ENCODE assay signal across 22 mouse cellular contexts in genomic region chr17:29147273-29147672, GRCm38 (mm10). TPM values are rescaled to one million over a fixed set of nuclear protein-coding genes. Genes with fewer than 3 reads are reported as not detected.
DNase-seq lines count a peak whose midpoint lies in the region; ATAC-seq lines count a peak whose summit lies in the region.
"Had no signal": no experiment of that assay in that cellular context is flagged by ENCODE, and none has a peak within 500 bp of the region (broad histone marks: within the 10 kb centered on the region; RNA-seq: fewer than 3 reads in every experiment).

No protein-coding gene starts in this region.

- no peak overlapping the region for H3K9ac ChIP-seq in midbrain, embryonic 16.5 days (ENCODE audit: low read depth, low read length)
- no peak overlapping the region for H3K9ac ChIP-seq in liver, embryonic 12.5 days
- H3K9ac ChIP-seq: embryonic facial prominence, embryonic 12.5 days; embryonic facial prominence, embryonic 15.5 days; forebrain, postnatal 0 days; heart, embryonic 13.5 days; hindbrain, embryonic 12.5 days; hindbrain, embryonic 15.5 days had no signal

- H3K27me3 ChIP-seq in heart, embryonic 10.5 days (ENCODE audit: insufficient read depth, poor library complexity, severe bottlenecking), result no peaks in the 10 kb centered on the region
- no peaks in the 10 kb centered on the region for H3K27me3 ChIP-seq in midbrain, embryonic 10.5 days (ENCODE audit: low read depth, poor library complexity, severe bottlenecking)
- H3K27me3 ChIP-seq in midbrain, embryonic 16.5 days (ENCODE audit: control insufficient read depth, insufficient read depth, low read depth, low read length), result no peaks in the 10 kb centered on the region
- H3K27me3 ChIP-seq in liver, embryonic 12.5 days (replicated peaks), result no peaks in the 10 kb centered on the region
- H3K27me3 ChIP-seq: embryonic facial prominence, embryonic 15.5 days; heart, embryonic 13.5 days; hindbrain, embryonic 12.5 days; hindbrain, embryonic 15.5 days; Patski had no signal

- no peak for ATAC-seq in midbrain, embryonic 16.5 days
- no peak for ATAC-seq in frontal cortex, adult (ENCODE audit: low TSS enrichment)
- no peak for ATAC-seq in liver, embryonic 12.5 days
- ATAC-seq: forebrain, embryonic 14.5 days; forebrain, postnatal 0 days; Patski had no signal

- no peak overlapping the region for H3K4me2 ChIP-seq in midbrain, embryonic 16.5 days (ENCODE audit: low read length)
- H3K4me2 ChIP-seq in liver, embryonic 12.5 days, result no peak overlapping the region
- H3K4me2 ChIP-seq: embryonic facial prominence, embryonic 12.5 days; embryonic facial prominence, embryonic 15.5 days; heart, embryonic 13.5 days; hindbrain, embryonic 12.5 days; hindbrain, embryonic 15.5 days had no signal

- peak overlapping the region; percentile 43; the same call in 1 of the 2 replicates for H3K27ac ChIP-seq in heart, embryonic 10.5 days
- H3K27ac ChIP-seq in midbrain, embryonic 10.5 days (replicated peaks), result 0 out of 2 replicates have a peak overlapping the region, but pooled peaks have one; percentile 13
- no peak overlapping the region for H3K27ac ChIP-seq in midbrain, embryonic 16.5 days (ENCODE audit: low read length)
- no peak overlapping the region for H3K27ac ChIP-seq in liver, embryonic 12.5 days
- H3K27ac ChIP-seq: embryonic facial prominence, embryonic 12.5 days; embryonic facial prominence, embryonic 15.5 days; heart, embryonic 13.5 days; hindbrain, embryonic 12.5 days; hindbrain, embryonic 15.5 days had no signal

- no peaks in the 10 kb centered on the region for H3K9me3 ChIP-seq in heart, embryonic 10.5 days
- peaks cover 9% of the 10 kb centered on the region for H3K9me3 ChIP-seq in midbrain, embryonic 10.5 days (replicated peaks)
- no peaks in the 10 kb centered on the region for H3K9me3 ChIP-seq in midbrain, embryonic 16.5 days (replicated peaks; ENCODE audit: control insufficient read depth, low read length, poor library complexity, severe bottlenecking)
- no peaks in the 10 kb centered on the region for H3K9me3 ChIP-seq in liver, embryonic 12.5 days (replicated peaks)
- H3K9me3 ChIP-seq: embryonic facial prominence, embryonic 15.5 days; heart, embryonic 13.5 days; hindbrain, embryonic 15.5 days had no signal

- no peak for DNase-seq in heart, embryonic 10.5 days (ENCODE audit: low spot score)
- no peak for DNase-seq in heart, adult 11 months
- DNase-seq in midbrain, embryonic 10.5 days (ENCODE audit: low spot score), result no peak
- DNase-seq in thymus, postnatal 0 days (ENCODE audit: low spot score), result peak; percentile 51
- DNase-seq in thymus, adult 18-20 months, result no peak
- DNase-seq: cerebellum, adult 11 months; cerebellum, adult 2 months; cerebellum, adult 9-11 months; cerebellum, postnatal 25 days; forebrain, postnatal 0 days; gastrocnemius, postnatal 10 days; gastrocnemius, postnatal 36 days had no signal

- WGBS in heart, embryonic 10.5 days, result 69% methylated on average over 14 of the region's 14 CpGs
- 84% methylated on average over 14 of the region's 14 CpGs for WGBS in midbrain, embryonic 10.5 days
- 83% methylated on average over 14 of the region's 14 CpGs for WGBS in midbrain, embryonic 16.5 days
- 64% methylated on average over 14 of the region's 14 CpGs for WGBS in liver, embryonic 12.5 days (ENCODE audit: insufficient replicate concordance)

- no peaks in the 10 kb centered on the region for H3K36me3 ChIP-seq in heart, embryonic 10.5 days
- no peaks in the 10 kb centered on the region for H3K36me3 ChIP-seq in midbrain, embryonic 10.5 days
- no peaks in the 10 kb centered on the region for H3K36me3 ChIP-seq in midbrain, embryonic 16.5 days (ENCODE audit: control insufficient read depth, insufficient read depth, low read length)
- H3K36me3 ChIP-seq in liver, embryonic 12.5 days, result no peaks in the 10 kb centered on the region
- H3K36me3 ChIP-seq: embryonic facial prominence, embryonic 12.5 days; embryonic facial prominence, embryonic 15.5 days; heart, embryonic 13.5 days; hindbrain, embryonic 12.5 days; hindbrain, embryonic 15.5 days had no signal

- no peak overlapping the region for H3K4me3 ChIP-seq in heart, embryonic 10.5 days
- H3K4me3 ChIP-seq in midbrain, embryonic 10.5 days, result no peak overlapping the region
- no peak overlapping the region for H3K4me3 ChIP-seq in midbrain, embryonic 16.5 days (ENCODE audit: low read depth, low read length)
- H3K4me3 ChIP-seq in liver, embryonic 12.5 days, result no peak overlapping the region
- H3K4me3 ChIP-seq: embryonic facial prominence, embryonic 12.5 days; embryonic facial prominence, embryonic 15.5 days; heart, embryonic 13.5 days; hindbrain, embryonic 12.5 days; hindbrain, embryonic 15.5 days had no signal

- H3K4me1 ChIP-seq in heart, embryonic 10.5 days, result peaks cover 26% of the 10 kb centered on the region
- H3K4me1 ChIP-seq in midbrain, embryonic 10.5 days, result peaks cover 14% of the 10 kb centered on the region
- no peaks in the 10 kb centered on the region for H3K4me1 ChIP-seq in midbrain, embryonic 16.5 days (ENCODE audit: control insufficient read depth, insufficient read depth, low read length)
- H3K4me1 ChIP-seq in liver, embryonic 12.5 days, result 0 out of 2 replicates have a peak, but pooled peaks cover 6% of the 10 kb centered on the region
- H3K4me1 ChIP-seq: embryonic facial prominence, embryonic 12.5 days; hindbrain, embryonic 15.5 days had no signal

RNA-seq across cellular contexts. Expression of gene Rab44, which starts 33.3 kb away (rescaled TPM):
- 0.23 and 0.48 TPM in 2 replicates for polyA plus RNA-seq in heart, embryonic 10.5 days (2016; fragmentation: Nextera tagmentation; extraction: Ambion mirVana)
- polyA plus RNA-seq in midbrain, embryonic 10.5 days (2016; fragmentation: Nextera tagmentation; extraction: Ambion mirVana), result 0.06 and 0.47 TPM in 2 replicates
- polyA plus RNA-seq in midbrain, embryonic 16.5 days (2015; fragmentation: Nextera tagmentation; extraction: Ambion mirVana), result 0.08 and 0.17 TPM in 2 replicates
- 4.9 and 5.4 TPM in 2 replicates for polyA plus RNA-seq in thymus, postnatal 0 days (2015; fragmentation: Nextera tagmentation; extraction: Ambion mirVana)
- polyA plus RNA-seq in liver, embryonic 12.5 days (2016; fragmentation: Nextera tagmentation; extraction: Ambion mirVana), result 5.0 and 5.4 TPM in 2 replicates
- polyA plus RNA-seq: forebrain, embryonic 14.5 days; forebrain, postnatal 0 days had no signal

RNA-seq across cellular contexts. Expression of gene Cdkn1a, which starts 56.5 kb away (rescaled TPM):
- 31.3 and 33.1 TPM in 2 replicates for polyA plus RNA-seq in heart, embryonic 10.5 days (2016; fragmentation: Nextera tagmentation; extraction: Ambion mirVana)
- 19.1 and 24.8 TPM in 2 replicates for polyA plus RNA-seq in midbrain, embryonic 10.5 days (2016; fragmentation: Nextera tagmentation; extraction: Ambion mirVana)
- 115 and 148 TPM in 2 replicates for polyA plus RNA-seq in midbrain, embryonic 16.5 days (2015; fragmentation: Nextera tagmentation; extraction: Ambion mirVana)
- 39.3 and 39.7 TPM in 2 replicates for polyA plus RNA-seq in thymus, postnatal 0 days (2015; fragmentation: Nextera tagmentation; extraction: Ambion mirVana)
- polyA plus RNA-seq in liver, embryonic 12.5 days (2016; fragmentation: Nextera tagmentation; extraction: Ambion mirVana), result 8.3 and 9.6 TPM in 2 replicates

Comparison
In these comparisons a context has a peak if more than half of its experiments do, and no peak if none do; other contexts are left out.
1. H3K27ac ChIP-seq: peak in heart, embryonic 10.5 days (single experiment) and midbrain, embryonic 10.5 days (single experiment); none in midbrain, embryonic 16.5 days (single experiment) and liver, embryonic 12.5 days (single experiment).